Mouse (Mus musculus) ES-E14 (cell line): Measurements from ENCODE around the gene Rbm34. TPM values are rescaled to one million over a fixed set of nuclear protein-coding genes. Genes with fewer than 3 reads are reported as not detected.

ENCODE experiments used
- DNase-seq: peaks from one replicate; pipeline ENCODE4 v3.0.0-alpha.2; 2013; ENCODE audit warnings: low read depth, low spot score
- H3K27ac ChIP-seq: 2 replicates; pipeline ENCODE4 v1.5.1; 2012; ENCODE audit warnings: low read depth, mild to moderate bottlenecking, low read length, moderate library complexity, mixed read lengths; ENCODE audit not compliant: poor library complexity, insufficient read depth, severe bottlenecking
- H3K36me3 ChIP-seq: 2 replicates; pipeline ENCODE4 v1.6.1; 2012; ENCODE audit warnings: mild to moderate bottlenecking, low read length, moderate library complexity, mixed read lengths; ENCODE audit not compliant: control insufficient read depth, poor library complexity, insufficient read depth, severe bottlenecking
- H3K4me1 ChIP-seq, 2 experiments: fragments of 150-350 bp in 1 of 2; sonication (generic) in 1 of 2; 2 replicates each; pipeline ENCODE4 v1.6.1; 2012; ENCODE audit warnings: low read length in 2 of 2, mild to moderate bottlenecking in 1 of 2, mixed read lengths in 1 of 2; ENCODE audit not compliant: control insufficient read depth in 2 of 2, insufficient read depth in 2 of 2, poor library complexity in 1 of 2
- H3K4me3 ChIP-seq, 2 experiments: fragments of 150-350 bp in 1 of 2; sonication (generic) in 1 of 2; 2 replicates each; pipeline ENCODE4 v1.5.1; 2012; ENCODE audit warnings: low read length in 2 of 2, low read depth in 1 of 2, mild to moderate bottlenecking in 1 of 2, mixed read lengths in 1 of 2; ENCODE audit not compliant: insufficient read depth in 1 of 2, poor library complexity in 1 of 2, severe bottlenecking in 1 of 2
- H3K9ac ChIP-seq: 2 replicates; pipeline ENCODE4 v1.6.1; 2012; ENCODE audit warnings: low read depth, mild to moderate bottlenecking, low read length, mixed read lengths; ENCODE audit not compliant: poor library complexity, insufficient read depth, severe bottlenecking
- H3K9me3 ChIP-seq: fragments of 150-350 bp; sonication (generic); 2 replicates; pipeline ENCODE4 v1.6.1; 2012; ENCODE audit warnings: low read depth, mild to moderate bottlenecking, low read length; ENCODE audit not compliant: control insufficient read depth, insufficient read depth
- CHD2 ChIP-seq: IDR thresholded peaks from 2 replicates; pipeline ENCODE4 v1.6.1; 2014; ENCODE audit warnings: mild to moderate bottlenecking, low read depth, low read length, inconsistent platforms
- HCFC1 ChIP-seq: IDR thresholded peaks from 2 replicates; pipeline ENCODE4 v1.6.1; 2012; ENCODE audit warnings: low read length, inconsistent platforms, borderline replicate concordance; ENCODE audit not compliant: insufficient read depth
- MAFK ChIP-seq: IDR thresholded peaks from 2 replicates; pipeline ENCODE4 v1.6.1; 2014; ENCODE audit warnings: mild to moderate bottlenecking, low read depth, low read length, inconsistent platforms; ENCODE audit not compliant: insufficient read depth
- ZC3H11A ChIP-seq: IDR thresholded peaks from 2 replicates; pipeline ENCODE4 v1.6.1; 2012; ENCODE audit warnings: low read depth, mild to moderate bottlenecking, inconsistent platforms, low read length, borderline replicate concordance
- ZNF384 ChIP-seq: IDR thresholded peaks from 2 replicates; pipeline ENCODE4 v1.6.1; 2012; ENCODE audit warnings: low read depth, low read length, inconsistent platforms
- in situ Hi-C, 2 experiments: fragments of 600-800 bp; cut with MboI; formaldehyde crosslinking; loops; one replicate each; pipeline ENCODE4 v1.15.1; 2025; ENCODE audit warnings: low sequenced_read_pairs in 2 of 2, inconsistent platforms in 1 of 2; ENCODE audit not compliant: unreplicated experiment in 2 of 2
- total RNA-seq: library from RNA; depleted of rRNA; stranded (reverse); fragments of 300-350 nt; gene quantifications from 2 replicates; pipeline ENCODE4 v1.2.3, GENCODE M21; 2012

Gene Rbm34
- total RNA-seq, 1 experiment: 32.5 TPM

GRCm38 (mm10) chr8:126945730-126946163 lies 25.1 kb downstream of the Rbm34 start, which contains the start of gene Tomm20:
TSS of gene Tomm20 (minus strand) at chr8:126945844.
- H3K4me1 ChIP-seq: peaks cover 0 to 8% of the 10 kb centered on the region in 2 experiments; a peak in 1 of 4 replicates
- in situ Hi-C loops: no loop called here
- DNase-seq: peak; percentile 93
- H3K9ac ChIP-seq: peak within 1 kb of the TSS; percentile 96
- H3K4me3 ChIP-seq: peak within 1 kb of the TSS; percentile 80 to 98
- no peaks in the 10 kb centered on the region for H3K9me3 ChIP-seq
- peaks cover 20% of the 10 kb centered on the region for H3K36me3 ChIP-seq
- peak within 1 kb of the TSS; percentile 91 for H3K27ac ChIP-seq
- TF ChIP-seq MAFK (peak; percentile 94), CHD2 (no peak), ZNF384 (no peak), ZC3H11A (no peak), HCFC1 (peak; percentile 56; the same call in 1 of the 2 replicates)

- no peak for DNase-seq
- Histone ChIP-seq H3K27ac (peak overlapping the region; percentile 50), H3K36me3 (peaks cover 19% of the 10 kb centered on the region), H3K4me3 (peak overlapping the region; percentile 80 to 98), H3K9me3 (no peaks in the 10 kb centered on the region), H3K9ac (peak overlapping the region; percentile 96), H3K4me1 (peaks cover 0 to 12% of the 10 kb centered on the region in 2 experiments; a peak in 1 of 4 replicates)
- in situ Hi-C loops: no loop called here
- TF ChIP-seq HCFC1 (no peak), MAFK (no peak), ZC3H11A (no peak), ZNF384 (no peak), CHD2 (no peak)
Observed at GRCm38 (mm10) chr8:126944781-126945691, 25.8 kb downstream of the Rbm34 start.

GRCm38 (mm10) chr8:126943565-126943964 lies 27.3 kb downstream of the Rbm34 start:
- Histone ChIP-seq H3K9ac (peak overlapping the region; percentile 96), H3K4me3 (peak overlapping the region; percentile 80 to 98), H3K27ac (no peak overlapping the region), H3K4me1 (peaks cover 0 to 12% of the 10 kb centered on the region in 2 experiments; a peak in 1 of 4 replicates), H3K9me3 (no peaks in the 10 kb centered on the region), H3K36me3 (peaks cover 26% of the 10 kb centered on the region)
- no peak for DNase-seq
- TF ChIP-seq HCFC1: no peak
- in situ Hi-C loops: no loop called here

- Histone ChIP-seq H3K9ac (no peak overlapping the region), H3K4me1 (peaks cover 8 to 14% of the 10 kb centered on the region in 2 experiments; a peak in 3 of 4 replicates), H3K36me3 (peaks cover 54% of the 10 kb centered on the region), H3K9me3 (no peaks in the 10 kb centered on the region), H3K27ac (no peak overlapping the region; the same call in 1 of the 2 replicates), H3K4me3 (no peak overlapping the region)
- DNase-seq: no peak
- TF ChIP-seq CHD2 (no peak), ZNF384 (no peak), HCFC1 (no peak)
- in situ Hi-C loops: no loop called here
Observed at GRCm38 (mm10) chr8:126937337-126937736, 33.5 kb downstream of the Rbm34 start.
